Mouse (Mus musculus): ENCODE measurements around the gene Asprv1. TPM values are rescaled to one million over a fixed set of nuclear protein-coding genes. Genes with fewer than 3 reads are reported as not detected.

The Asprv1 gene
- total RNA-seq (2015) (13.5 and 16.8 TPM in 2 replicates), total RNA-seq (2017) (12.1 and 19.1 TPM in 2 replicates)

- ATAC-seq (ENCODE audit: poor library complexity, severe bottlenecking), result peak; percentile 90
Observed at GRCm38 (mm10) chr6:86627946-86628345, at the start of gene Asprv1. TSS of gene Asprv1 (plus strand) at chr6:86628164.

DNA sequence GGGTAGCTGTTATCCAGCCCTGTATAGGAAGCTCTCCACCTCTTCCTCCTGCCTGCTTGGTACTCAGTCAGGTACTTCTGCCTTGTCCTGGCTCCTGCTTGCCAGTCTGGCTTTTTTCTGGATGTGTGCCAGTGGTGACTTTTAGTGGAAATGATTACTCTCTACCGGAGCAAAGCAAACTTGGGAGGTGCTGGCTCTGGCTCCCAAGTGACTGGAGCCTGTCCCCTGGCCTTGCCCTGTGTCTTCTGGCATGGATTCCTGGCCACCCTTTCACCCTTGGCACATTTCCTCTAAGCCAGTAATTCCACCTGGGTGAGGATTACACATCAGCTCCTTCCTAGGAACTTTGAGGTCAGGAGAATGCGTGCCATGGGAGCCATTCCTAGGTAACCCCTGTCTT is 49.6 kb upstream of the Asprv1 start:
- ATAC-seq (ENCODE audit: poor library complexity, severe bottlenecking), result no peak

DNA sequence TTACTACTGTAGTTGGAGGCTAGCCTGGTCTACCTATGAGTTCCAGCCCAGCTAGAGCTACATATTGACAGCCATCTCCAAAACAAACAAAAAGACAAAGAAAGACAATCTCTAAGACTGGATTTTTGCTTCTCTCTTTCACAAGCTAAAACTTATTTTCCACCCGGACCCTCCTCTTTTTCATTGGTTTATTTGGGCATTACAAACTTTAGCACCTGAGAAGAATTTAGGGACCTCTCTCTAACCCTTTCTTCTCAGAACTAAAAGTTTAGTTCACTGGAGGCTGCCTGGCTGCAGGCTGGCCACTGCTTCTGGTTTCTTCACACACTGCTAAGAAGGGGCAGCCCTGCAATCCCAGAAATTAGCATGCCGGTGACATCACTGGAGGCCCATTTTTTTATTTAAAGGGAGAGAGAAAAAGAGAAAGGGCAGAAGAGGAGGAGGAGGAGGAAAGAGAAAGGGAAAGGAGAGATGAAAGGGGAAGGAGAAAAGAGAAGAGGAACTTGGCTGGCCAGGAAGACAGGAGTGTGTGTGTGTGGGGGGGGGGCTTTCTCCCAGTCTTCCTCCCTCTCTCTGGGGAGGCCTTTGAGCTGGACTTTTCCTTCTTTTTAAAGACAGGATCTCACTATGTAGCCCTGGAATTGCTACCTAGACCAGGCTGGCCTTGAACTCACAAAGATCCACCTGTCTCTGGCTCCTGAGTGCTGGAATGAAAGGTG is 48.7 kb upstream of the Asprv1 start:
- peak; percentile 66 for ATAC-seq (ENCODE audit: poor library complexity, severe bottlenecking)

DNA sequence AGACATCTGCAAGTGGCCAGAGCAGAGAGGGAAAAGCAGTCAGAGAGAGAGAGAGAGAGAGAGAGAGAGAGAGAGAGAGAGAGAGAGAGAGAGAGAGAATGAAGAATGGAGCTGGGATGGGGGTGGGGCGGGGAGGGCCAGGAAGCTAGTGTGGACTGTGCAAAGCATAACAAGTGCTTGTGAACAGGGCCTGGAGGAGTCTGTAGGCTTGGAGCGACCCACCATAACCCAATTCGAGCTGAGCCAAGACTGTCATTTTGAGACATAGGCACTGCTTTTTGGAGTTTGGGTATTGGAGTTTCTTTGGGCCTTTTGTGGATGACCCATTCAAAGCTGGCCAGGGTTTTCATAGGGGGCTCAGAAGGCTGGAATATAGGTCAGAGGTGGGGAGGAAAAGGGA is 48.0 kb upstream of the Asprv1 start:
- no peak for ATAC-seq (ENCODE audit: poor library complexity, severe bottlenecking)

GRCm38 (mm10) chr6:86583141-86583540 is 44.8 kb upstream of the Asprv1 start:
- ATAC-seq (ENCODE audit: poor library complexity, severe bottlenecking), result no peak

DNA sequence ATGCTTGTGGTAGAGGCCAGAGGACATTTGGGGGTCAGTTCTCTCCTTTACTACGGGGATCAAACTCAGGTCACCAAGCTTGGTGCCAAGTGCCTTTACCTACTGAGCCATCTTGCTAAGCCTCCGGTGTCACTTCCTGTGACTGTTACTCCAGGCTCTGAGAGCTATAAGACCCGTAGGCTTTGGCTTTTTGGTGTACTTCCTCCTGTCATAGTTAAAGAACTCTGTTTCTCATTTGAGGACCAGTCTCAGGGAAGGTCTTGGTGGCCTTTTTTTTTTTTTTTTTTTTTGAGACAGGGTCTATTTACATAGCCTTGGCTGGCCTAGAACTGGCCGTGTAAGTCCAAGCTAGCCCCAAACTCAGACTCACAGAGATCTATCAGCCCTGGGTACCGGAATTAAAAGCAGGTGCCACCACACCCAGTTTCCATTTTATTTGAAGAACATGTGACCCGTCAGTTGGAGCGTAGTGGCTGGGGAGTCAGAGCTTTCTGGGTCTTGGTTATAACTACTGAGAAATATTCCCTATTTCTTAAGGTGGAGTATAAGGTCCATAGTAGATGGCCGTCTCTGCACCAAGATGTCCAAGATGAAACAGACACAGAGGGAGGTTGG is 44.3 kb upstream of the Asprv1 start:
- ATAC-seq (ENCODE audit: poor library complexity, severe bottlenecking), result no peak

DNA sequence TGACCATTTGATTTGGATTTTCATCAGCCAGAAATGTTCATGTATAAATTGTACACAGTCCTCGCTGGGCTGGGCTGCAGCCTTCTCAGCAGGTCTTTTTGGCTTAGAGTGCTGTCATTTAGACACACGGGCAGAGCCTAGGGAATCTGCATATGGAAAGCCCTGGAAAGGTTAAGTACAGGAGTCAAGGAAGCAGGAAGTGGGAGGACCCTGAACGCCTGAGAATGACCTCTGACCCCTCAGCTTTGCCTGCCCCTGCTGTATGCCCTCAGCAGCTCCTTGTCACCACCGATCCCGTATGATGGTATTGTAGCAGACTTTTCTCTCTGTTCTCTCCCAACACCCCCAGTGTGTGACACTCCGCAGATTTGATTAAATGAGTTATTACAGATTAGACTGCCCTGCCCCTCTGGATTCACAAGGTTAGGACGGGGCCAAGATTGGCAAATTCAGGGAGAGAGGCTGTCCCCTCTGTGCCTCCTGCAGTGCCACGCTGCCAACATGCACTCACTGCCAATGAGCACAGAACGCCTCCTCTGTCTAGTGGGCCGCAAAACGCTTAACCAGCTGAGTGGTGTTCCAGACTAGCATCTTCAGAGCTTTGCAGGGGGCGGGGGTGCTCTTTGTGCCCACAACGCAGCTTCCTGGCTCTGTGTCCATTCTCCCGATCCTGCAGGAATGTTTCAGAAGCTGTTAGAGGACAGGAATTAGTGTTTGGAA is 43.5 kb upstream of the Asprv1 start:
- ATAC-seq (ENCODE audit: poor library complexity, severe bottlenecking), result peak; percentile 38; the same call in 1 of the 2 replicates

DNA sequence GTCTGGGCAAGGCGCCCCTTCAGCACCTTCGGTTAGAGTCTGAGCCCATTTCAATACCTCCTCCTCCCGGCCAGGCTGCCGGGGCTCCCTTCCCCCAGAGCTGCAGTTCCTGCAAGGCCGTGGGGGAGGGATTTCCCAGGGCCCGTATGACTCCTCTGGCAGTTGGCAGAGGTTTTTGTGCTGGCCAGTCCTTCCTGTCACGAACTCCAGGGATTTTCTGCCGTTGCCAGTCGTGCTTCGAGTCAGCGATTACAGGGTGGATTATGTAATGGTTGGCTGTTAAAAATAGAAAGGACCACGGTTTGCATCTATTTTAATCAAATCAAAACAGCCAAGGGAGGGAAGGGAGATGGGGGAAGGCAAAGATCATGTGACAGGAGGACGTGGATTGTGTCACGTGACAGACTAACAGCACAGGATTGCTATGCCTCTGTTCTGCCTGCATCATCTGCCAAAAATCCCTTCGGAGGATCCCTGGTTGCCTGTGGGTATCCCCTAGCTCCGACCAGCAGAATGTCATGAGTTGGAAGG is 42.8 kb upstream of the Asprv1 start:
- peak; percentile 86 for ATAC-seq (ENCODE audit: poor library complexity, severe bottlenecking)

GRCm38 (mm10) chr6:86586070-86586469 is 41.9 kb upstream of the Asprv1 start:
- no peak for ATAC-seq (ENCODE audit: poor library complexity, severe bottlenecking)

- no peak for ATAC-seq (ENCODE audit: poor library complexity, severe bottlenecking)
Observed at GRCm38 (mm10) chr6:86588429-86588828, 39.5 kb upstream of the Asprv1 start.

GRCm38 (mm10) chr6:86593146-86593897 is 34.6 kb upstream of the Asprv1 start:
- peak; percentile 84 for ATAC-seq (ENCODE audit: poor library complexity, severe bottlenecking)

- no peak for ATAC-seq (ENCODE audit: poor library complexity, severe bottlenecking)
Observed at GRCm38 (mm10) chr6:86594636-86595035, 33.3 kb upstream of the Asprv1 start.

DNA sequence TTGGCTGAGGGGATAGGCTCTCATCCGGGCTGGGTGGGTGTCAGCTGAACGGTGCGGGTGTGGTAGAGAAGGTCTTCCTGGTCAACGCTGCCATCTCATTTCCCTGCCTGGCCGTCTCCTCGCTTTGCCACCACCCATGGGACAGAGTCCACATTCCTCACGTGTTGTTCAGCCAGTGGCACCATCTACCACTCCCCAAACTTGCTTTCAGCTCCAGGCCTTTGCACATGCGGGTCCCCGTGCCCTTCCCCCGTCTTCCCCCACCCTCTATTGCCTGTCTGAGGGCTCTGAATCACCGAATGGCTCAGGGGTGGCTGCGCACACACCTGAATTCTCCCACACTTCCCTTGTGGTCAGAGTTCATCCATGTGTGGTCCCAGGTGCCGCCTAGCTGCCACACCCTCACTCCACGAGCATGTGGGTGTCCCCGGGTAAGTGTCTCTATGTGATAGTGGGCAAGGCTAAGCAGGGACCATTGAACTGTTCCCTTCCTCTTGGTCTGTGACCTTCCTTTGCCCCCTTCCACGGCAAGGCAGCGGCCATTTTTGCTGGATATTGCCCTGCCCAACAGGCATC is 32.0 kb upstream of the Asprv1 start:
- ATAC-seq (ENCODE audit: poor library complexity, severe bottlenecking), result no peak

- no peak for ATAC-seq (ENCODE audit: poor library complexity, severe bottlenecking)
Observed at GRCm38 (mm10) chr6:86598742-86599193, 29.2 kb upstream of the Asprv1 start.

DNA sequence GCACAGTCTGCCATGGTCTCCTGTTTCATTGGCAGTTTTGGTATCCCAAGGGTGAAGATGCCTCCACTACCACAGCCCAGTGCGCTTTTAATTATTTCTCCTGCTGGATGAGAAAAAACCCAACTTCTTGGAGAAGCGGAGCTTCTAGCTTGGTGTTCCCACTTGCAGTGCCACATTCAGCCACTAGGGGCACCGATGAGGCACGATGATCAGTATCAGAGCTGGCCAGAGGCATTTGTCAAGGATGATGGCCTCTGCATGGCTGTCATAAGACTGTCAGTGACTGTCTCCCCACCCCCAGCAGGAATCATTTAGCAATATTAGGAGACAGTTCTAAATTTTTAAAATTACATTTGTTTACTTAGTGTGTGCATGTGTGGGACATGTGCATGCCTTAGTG is 28.8 kb upstream of the Asprv1 start:
- ATAC-seq (ENCODE audit: poor library complexity, severe bottlenecking), result peak; percentile 83

- peak; percentile 77 for ATAC-seq (ENCODE audit: poor library complexity, severe bottlenecking)
Observed at GRCm38 (mm10) chr6:86599951-86600414, 28.0 kb upstream of the Asprv1 start.

GRCm38 (mm10) chr6:86605260-86605659 is 22.7 kb upstream of the Asprv1 start:
- no peak for ATAC-seq (ENCODE audit: poor library complexity, severe bottlenecking)

DNA sequence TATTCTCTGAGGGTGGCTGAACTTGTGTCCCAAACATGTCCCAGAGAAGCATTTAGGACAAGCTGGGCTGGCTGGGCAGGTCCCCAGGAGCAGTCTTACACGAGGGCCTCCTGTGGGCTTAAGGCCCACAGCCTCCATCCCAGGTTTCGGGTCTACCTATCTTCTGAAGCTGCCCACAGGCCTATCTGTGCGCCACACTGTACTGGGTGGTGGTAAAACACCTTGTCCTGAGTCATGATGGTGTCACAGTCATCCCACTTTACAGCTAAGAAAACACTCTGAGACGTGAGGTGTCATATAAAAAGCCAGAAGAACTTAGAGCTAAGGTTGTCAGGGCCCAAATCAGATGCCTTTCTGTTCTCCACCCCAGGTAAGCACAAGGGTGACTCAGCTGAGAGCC is 21.7 kb upstream of the Asprv1 start:
- no peak for ATAC-seq (ENCODE audit: poor library complexity, severe bottlenecking)

- ATAC-seq (ENCODE audit: poor library complexity, severe bottlenecking), result peak; percentile 61
Observed at GRCm38 (mm10) chr6:86607471-86607870, 20.5 kb upstream of the Asprv1 start.

DNA sequence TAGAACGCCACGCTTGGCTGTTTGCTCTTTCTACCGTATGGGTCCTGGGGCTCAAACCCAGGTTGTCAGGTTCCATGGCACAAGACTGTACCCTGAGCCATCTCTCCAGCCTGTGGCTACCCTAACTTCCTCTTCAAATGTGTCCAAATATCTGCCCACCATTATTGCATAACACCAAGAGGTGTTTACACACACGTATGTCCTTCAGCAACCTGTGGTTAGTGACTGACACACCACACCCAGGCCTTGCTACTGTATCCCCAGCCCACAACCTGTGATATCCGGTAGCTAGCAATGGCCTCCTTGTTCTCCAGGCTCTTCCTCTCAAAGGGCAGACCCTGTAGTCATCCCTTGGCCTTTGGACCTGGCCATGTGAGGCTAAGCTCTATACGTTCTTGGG is 18.7 kb upstream of the Asprv1 start:
- ATAC-seq (ENCODE audit: poor library complexity, severe bottlenecking), result peak; percentile 71
